Mouse (Mus musculus): ENCODE measurements at regions not wholly inside any gene's neighbourhood (a gene's known extent, or its start where the extent isn't known, plus 50 kb on each side); places are given as distances from the start of the nearest gene placed in this dataset.

DNA sequence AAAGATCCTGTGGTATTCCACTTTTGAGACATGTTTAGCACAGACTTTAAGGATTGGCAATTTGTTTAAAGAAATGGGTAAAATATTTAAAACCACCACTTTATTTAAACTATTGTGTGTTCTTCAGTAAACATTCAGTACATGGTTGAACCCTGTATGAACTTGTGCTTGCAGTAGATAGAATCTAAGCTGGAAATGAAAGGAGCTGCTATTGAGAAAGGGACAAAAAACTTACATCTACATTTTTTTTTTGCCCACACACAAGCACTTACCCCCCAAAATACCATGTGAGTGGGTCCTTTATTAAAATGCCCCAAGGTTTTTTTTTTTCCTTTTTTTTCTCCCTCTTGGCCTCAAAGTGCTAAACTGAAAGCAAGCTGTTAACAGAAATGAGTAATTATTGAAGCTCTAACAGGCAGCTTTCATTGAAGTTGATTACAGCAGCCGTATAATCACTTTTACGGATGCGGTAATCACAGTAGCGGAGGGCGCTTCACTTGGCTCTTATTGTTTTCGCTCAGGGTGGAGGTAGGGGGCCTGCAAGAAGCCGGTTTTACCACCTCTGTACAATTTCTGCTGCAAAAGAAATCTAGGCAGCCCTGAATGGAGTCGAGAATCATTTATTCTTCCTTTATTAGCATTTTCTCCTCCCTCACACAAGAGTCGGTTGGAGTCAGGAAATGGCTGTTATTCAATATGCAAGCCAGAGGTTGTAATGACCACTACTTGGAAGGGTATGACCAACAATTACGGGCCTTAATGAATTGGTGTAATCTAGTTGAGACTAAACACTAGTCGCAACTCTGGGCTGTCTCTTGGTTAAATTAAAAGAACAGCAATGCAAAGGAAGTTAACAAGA lies 257.7 kb downstream of the Lmo4 start:
- DNase-seq (ENCODE audit: low read depth), result no peak

DNA sequence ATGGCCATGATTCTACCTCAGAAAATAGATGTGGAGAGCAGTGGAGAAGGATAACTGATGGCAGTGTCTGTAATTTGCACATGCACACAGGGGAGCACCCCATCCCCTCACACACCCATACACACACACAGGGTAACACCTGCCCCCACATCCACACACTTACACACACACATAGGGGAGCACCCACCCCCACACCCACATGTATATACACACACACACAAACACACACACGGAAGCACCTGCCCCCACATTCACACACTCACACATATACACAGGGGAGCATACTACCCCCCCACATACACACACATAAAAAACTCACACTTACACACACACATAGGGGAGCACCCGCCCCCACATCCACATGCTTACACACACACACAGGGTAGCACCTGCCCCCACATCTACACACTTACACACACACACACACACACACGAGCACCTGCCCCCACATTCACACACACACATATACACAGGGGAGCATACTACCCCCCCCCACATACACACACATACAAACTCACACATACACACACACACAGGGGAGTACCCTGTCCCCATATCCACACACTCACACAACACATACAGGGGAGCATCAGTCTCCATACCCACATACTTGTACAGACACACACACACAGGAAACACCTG lies 265.8 kb downstream of the Lmo4 start:
- no peak for DNase-seq (ENCODE audit: low read depth)

DNA sequence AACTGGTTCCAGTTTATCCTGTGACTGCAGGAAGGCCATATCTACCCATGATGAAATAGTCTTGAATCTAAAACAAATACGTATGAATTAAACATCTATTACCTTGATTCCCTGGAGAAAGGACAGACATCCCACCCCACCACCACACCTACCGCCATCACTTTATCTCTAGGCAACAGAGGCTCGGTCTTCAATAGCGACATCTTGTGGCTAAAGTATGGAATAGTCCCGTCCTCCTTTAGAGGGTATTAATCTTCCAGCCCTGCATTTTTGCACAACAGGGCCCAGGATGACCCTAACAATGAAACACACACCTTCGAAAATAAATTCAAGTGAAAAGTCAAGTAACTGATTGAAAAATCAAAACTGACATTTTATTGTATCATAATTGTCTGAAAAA lies 279.7 kb downstream of the Lmo4 start:
- no peak for DNase-seq (ENCODE audit: low read depth)

DNA sequence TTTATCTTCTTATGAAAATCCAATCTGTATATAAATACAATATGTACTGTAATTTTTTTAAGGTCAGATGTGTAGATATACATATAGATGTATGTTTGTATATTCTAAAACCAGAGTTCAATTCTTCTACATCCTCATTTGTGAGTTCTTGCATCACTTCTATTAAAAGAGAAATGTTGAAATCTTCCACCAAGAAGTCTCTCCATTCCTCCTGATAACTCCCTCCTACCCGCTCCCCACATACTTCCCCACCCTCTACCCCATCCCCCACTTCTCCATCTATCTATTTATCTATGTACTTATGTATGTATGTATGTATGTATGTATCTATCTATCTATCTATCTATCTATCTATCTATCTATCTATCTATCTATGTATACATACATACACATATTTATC lies 285.3 kb downstream of the Lmo4 start:
- DNase-seq (ENCODE audit: low read depth), result no peak

DNA sequence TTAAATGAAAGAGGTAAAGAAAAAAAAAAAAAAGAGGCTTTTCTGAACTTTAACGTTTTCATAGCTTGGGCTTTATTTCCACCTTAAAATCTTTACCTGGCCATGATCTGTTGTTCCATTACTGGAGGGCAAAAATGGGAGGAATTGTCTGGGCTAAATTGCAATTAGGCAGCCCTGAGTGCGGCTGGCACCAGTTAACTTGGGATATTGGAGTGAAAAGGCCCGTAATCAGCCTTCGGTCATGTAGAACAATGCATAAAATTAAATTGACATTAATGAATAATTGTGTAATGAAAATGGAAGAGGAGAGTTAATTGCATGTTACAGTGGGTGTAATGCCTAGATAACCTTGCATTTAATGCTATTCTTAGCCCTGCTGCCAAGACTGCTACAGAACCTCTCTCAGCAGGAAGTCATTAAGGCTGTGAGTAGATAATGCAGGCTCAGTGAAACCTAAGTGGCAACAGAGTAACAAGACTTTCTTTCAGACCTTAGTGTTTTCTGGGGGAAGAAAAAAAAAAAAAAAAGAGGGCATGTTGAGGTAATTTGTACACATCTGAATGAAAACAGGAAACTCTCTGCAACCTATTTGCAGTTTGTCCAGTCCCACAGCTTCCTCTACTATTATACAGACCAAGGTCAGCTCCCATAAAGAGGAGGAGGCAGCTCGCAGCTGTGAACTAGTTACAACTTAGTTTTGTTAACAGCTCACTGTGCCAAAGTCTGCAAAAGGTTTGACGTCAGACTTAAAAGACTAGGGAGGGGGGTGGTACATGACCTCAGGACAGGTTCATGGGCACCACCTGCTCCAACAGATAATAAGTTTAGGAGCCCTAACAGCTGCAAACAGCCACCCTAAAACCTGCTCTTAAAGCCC lies 290.4 kb downstream of the Lmo4 start:
- no peak for DNase-seq (ENCODE audit: low read depth)

DNA sequence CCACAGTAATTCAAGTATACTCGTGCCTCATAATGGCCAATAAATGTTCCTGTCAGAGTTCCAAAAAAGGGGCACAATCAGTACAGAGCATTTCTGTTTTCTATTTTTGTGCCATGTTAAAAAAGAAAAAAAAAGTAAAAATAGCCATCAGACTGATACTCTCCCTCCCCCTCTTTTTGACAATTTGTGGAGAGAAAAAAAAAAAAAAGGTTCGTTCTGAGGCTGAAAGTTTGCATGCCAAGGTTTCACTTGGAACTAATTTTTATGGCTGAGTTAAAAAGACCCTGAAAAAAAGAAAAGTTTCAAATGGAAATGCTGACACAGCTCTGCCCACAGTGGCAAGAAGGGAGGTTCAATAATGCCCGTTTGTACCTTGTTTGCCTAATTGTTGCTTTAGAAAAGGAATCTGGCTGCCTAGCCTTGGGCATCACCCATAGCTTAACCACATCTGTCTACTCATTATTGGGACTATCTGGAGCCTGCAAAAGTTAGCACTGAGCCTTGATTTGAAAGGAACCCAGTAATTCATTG lies 291.9 kb downstream of the Lmo4 start:
- DNase-seq (ENCODE audit: low read depth), result no peak

DNA sequence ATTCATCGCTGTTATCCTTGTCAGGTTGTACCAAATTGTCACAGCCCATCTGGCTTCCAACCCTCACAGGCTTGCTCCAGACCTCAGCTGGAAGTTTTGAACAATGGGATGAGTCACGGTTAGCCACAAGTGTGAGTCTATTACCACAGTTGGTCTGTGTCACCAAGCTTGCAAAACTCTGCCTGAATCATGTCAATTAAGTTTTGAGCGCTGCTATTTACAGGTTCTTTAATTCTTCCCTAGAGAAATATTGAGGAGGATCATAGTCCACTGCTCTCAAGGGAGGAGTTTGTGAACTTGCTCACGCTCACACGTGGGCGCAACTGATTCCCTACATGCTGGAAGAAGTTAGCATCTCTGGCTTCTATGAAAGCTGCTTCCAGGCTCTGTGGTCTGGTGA lies 292.6 kb downstream of the Lmo4 start:
- DNase-seq (ENCODE audit: low read depth), result no peak

DNA sequence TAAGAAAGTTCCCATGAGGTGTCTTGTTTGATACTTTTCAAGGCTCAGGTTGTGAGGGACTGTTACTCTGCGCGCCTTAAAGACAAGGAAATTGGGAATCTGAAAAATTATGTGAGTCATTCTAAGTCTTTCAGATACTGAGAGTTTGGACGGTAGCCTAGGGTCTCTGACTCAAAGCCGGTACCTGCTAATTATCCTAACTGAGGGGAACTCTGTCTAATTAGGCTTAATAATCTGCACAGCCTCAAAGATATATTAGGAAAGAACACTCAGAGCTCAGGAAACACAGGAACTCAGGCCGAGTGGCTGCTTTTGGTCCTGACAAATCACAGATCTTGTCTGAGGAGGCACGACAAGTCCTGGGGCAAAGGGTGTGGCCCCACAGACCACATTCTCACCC lies 295.7 kb downstream of the Lmo4 start:
- DNase-seq (ENCODE audit: low read depth), result no peak

DNA sequence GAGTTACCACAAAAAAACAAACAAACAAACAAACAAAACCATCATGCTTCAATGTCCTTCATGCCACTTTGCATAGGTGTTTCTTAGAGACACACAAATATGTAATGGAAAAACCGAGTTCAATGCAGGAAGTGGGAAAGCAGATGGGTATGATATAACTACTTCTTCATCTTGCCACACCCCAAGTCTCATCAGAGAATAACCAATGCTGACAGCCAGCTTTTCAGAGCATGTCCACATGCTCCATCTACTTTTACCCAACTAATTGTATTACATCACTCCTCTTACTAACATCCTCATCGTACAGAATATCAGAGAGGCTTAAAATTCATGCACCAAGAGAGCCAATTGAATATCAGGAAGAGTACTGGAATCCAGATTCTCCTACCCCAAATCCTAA lies 301.6 kb downstream of the Lmo4 start:
- DNase-seq (ENCODE audit: low read depth), result no peak

DNA sequence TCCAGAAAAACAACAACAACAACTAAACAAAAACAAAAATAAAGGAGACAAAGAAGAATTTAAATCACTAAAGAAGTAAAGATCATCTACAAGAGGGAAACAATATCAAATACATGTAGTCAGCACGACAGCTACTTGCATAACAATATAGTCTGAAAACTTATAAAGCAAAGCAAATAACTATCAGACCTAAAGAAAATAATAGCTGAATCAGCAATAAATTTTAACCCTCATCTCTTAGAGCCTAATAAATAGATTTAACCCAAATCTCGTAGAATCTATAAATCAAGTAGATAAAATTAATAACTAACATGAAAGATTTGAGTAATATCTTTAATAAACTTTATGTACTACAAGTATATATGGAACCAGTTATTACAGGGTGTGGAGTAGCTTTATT lies 324.2 kb downstream of the Lmo4 start:
- DNase-seq (ENCODE audit: low read depth), result no peak

DNA sequence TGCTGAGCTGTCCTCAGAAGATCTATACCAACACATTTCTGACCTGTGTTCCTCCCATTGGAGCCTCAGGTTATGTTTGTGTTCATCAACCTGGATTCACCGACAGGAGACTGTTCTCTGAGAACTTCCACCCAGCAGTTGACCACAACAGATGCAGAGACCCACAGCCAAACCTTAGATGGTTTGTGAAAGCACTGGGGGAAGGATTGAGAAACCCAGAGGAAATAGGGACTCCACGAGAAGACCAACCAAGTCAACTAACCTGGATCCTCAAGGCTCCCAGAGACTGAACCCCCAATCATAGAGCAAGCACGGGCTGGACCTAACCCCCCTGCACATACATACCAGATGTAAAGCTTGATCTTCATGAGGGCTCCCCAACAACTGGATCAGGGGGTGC lies 331.1 kb downstream of the Lmo4 start:
- DNase-seq (ENCODE audit: low read depth), result no peak

DNA sequence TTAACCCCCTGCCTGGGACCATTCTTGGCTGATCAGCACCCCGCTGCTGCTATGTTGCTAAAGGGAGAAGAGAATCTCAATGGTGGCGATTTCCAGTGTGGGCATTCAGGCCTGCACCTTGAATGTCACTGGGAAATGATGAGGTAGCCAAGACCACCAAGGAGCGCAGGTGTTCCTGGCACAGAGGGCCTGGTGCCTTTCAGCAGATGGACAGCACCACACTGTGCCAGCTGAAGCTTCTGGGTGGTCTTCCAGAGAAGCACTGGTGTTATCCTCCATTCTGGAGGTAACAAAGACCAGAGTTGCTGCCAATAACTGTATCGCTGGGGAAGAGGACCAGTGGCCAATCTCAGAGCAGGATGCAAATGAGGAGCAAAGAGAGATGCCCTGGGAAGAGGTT lies 338.5 kb downstream of the Lmo4 start:
- DNase-seq (ENCODE audit: low read depth), result no peak

DNA sequence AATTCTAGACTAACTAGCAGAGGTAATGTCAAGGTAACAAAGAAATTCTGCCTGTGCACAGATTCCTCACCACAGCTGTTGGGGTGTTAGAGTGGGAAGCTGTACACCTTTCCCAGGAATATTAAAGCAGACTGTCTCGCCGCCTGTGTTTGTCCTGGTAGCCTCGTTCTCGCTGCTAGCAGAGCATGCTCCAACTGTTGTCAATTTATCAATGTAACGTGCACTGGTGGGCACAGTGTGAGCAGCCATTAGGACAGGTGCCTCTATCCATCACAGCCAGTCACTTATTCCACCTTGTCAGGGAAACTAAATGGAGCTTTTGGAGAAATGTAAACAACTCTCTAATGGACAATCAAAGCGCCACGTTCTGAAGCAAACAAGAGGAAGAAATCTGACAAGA lies 339.4 kb downstream of the Lmo4 start:
- no peak for DNase-seq (ENCODE audit: low read depth)

DNA sequence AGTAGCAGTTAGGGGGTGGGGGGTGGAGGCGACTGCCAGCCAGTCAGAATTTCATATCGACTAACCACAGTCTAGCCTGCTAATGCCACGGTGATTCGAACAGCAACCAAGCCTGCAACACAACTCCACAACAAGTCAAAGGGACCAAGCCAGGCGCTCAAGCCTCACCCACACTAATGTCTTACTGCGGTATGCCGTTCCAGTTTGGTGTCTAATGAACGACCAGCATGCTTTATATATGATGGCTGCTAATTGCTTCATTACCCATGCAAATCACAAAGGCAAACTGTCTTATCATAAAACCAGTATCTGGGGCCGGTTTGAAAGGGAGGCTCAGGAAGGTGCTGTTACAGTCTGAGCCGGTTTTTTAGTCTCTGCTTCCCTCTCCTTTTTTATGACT lies 340.5 kb downstream of the Lmo4 start:
- DNase-seq (ENCODE audit: low read depth), result no peak

DNA sequence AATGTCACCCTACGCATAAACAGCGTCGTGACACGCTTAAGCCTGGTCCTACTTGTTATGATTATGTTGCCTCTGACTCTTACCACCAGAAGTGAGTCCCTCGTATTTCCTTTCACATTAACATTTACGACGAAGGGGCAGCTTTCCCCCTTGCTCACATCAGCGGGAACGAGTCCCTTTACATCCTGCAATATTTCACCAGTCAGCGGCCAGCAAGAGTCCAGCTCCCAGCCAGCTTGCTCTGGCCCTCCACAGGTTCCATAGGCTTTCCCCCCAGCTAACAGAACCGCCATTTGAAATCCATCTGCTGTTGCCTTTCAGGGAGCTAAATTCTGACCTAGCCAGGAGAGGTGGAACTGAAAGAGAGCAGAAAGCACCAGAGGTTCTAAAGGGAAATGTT lies 342.5 kb downstream of the Lmo4 start:
- DNase-seq (ENCODE audit: low read depth), result no peak

DNA sequence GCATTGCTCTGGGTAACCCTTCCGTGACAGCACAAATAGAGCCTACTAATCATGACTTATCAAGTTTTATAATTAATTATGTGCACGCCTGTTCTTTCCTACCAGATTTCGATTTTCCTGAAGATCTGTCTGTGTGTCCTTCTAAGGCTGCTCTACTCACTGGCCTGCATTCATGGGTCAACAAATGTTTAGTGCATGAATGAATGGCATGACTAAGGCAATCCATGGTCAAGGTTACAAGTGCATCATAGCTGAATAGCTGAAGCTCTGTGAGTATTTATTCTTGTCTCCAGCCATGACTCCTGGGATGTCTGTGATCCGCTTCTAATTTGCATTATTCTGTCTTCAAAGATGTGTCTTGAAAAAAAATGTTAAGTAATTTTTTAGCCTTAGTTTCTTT lies 343.2 kb downstream of the Lmo4 start:
- DNase-seq (ENCODE audit: low read depth), result no peak

DNA sequence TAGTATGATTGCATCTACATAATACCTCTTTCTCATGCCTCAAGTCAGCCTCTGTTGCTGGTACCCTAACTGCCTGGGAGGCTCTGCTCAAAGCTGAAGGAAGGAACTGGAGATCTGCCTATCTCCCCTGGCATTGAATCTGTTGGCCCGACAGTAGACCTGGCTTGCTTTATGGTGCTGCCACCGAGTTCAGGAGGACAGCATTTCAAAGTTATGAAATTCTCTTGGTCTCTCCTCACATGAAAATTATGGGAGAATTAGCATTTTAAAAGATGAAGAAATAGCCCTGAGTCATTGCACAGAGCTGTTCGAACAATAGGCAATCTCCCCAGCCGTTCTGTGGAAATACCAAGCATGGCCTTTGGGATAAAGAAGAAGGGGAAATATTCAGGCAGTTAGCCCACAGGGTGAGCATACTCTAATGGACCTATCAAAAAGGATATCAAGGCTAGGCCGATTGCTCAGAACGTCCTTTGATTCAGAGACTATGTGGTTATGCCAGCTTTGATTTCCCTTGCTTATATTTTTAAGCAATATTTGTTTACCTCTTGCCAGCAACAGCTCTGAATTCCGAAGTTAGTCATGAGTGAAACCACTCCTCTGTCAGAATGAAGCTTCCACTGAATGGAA lies 369.3 kb downstream of the Lmo4 start:
- DNase-seq (ENCODE audit: low read depth), result no peak

DNA sequence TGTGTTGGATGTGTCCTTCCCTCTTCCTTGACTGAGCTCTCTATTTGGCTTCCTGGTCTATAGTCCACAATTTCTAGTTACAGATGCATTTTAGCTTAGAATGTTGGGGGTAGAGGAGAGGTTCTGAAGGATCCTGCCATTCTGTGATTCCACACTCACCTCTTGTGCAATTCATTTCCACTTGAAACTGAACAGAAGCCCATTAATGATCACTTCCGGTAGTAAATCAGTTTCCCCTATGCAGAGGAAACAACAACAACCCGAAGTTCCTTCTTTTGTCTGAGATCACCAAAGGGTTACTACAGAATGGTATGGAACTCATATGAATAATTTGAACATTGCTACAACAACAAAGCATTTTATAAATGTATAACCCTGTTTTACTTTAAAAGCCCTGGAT lies 370.3 kb downstream of the Lmo4 start:
- no peak for DNase-seq (ENCODE audit: low read depth)

DNA sequence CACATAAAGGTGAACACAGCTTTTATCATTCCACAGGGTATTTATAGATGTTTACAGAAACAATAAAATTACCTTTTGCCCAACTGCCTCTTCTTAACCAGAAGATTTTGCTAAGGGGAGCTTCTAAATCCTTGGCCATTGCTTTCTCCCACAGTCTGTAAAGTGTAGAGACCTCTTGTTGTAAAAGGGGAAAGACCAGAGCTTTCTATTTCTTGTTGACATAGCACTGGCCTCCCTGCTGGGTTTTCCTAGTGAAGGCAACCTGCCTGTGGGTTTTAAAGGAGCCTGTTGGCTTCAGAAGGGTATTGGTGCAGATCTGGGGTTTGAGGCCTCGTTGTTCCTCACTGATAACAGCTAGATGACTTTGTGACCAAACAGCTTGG lies 381.6 kb downstream of the Lmo4 start:
- no peak for DNase-seq (ENCODE audit: low read depth)

DNA sequence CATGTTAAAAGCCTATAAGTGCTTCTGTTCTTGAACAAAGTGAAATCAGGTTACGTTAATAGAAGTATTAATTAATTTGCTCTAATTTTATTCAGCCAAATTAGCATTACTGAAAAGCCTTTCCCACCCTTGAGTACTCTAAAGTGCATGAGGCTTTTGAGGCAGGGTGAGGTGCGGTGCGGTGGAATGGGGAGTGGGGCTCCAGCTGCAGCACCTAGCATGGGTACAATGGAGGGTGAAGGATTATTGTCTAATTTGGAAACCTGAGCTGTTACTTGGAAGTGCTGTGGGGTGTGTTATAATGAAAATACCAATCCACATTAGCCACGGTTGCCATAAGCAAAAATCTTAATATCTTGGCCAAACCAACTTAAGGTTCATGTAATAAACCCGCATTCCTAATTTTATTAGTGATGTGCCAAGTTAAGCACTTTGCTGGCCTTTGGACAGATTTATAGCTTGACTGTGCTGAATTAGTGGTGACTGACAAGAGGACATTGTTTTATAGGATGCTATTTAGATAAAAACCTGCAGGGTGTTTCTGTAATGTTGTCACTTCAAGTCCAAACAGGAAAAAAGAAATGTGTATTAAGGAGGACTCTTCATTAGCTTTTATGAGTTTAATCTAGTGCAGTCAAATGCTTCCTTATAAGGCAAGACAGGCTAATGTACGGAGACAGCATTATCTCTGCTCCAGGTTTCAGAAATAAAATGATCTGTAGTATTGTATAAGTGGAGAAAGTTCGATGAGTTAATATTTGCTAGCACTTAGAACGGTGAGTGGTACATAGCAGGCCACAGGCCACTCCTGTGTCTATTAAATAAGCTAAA lies 382.2 kb downstream of the Lmo4 start:
- no peak for DNase-seq (ENCODE audit: low read depth)

DNA sequence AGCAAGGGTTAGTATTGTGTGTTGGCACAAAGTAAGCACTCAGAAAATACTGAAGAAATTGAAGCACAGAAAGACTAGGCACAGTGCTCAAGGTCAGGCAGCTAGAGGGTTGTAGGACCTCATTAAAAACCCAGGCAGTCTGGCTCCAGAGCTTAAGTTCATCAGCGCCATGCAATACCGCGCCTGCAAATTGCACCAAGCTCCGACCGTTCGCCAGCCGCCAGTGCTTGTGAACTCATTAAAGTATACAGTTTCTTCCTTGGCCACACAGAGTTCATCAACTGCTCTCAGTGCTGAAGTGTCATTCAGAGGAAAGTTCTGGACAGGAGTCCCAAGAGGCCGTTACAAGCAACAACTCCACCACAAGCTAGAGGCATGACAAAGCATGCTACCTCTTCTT lies 397.5 kb downstream of the Lmo4 start:
- no peak for DNase-seq (ENCODE audit: low read depth)

Measured in c-Kit-positive CD71-negative TER-119-negative erythroid progenitor cells, embryonic 14.5 days (primary cell).